Mouse (Mus musculus) NIH3T3 (cell line): ENCODE data around the gene Chchd5.

ENCODE experiments used
- DNase-seq: peaks from one replicate; pipeline ENCODE4 v3.0.0-alpha.2; 2012; ENCODE audit warnings: low read depth

Chchd5 gene

DNA sequence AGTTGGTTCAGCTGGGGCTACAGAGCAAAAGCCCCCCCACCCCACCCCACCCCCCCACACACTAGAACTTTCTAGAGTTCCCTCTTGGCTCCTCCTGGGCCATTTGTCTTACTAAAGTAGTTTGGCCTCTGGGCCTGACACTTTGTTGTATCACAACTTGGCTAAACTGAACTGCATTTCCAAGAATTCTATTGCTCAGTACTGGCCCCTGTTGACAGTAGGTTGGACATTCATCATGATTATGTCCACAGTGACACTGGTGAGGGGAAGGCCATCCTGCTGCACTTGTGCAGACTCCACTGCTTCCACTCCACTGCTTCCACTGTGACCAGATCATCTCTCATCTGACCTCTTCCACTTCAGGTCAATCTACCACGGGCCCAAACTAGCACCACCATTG is 23.3 kb downstream of the Chchd5 start:
- peak; percentile 20 for DNase-seq

DNA sequence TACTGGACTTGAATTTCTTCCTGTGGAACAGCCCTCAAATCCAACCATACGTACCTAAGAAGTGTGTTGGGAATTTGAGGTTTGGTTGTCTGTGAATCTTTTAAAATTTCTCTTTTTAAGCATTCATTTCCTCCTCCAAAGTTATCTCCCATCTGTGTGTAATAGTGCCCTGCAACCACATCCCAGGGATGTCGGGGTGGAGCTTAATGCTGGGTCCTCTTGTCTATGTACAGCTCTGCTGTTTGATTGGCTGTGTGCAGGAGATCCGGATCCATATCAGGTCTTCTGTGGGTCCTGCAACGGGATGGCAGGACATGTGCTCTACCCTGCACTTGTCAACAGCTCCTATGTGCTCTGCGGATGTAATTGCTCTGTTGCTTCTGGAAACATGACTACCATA is 35.3 kb downstream of the Chchd5 start:
- no peak for DNase-seq

DNA sequence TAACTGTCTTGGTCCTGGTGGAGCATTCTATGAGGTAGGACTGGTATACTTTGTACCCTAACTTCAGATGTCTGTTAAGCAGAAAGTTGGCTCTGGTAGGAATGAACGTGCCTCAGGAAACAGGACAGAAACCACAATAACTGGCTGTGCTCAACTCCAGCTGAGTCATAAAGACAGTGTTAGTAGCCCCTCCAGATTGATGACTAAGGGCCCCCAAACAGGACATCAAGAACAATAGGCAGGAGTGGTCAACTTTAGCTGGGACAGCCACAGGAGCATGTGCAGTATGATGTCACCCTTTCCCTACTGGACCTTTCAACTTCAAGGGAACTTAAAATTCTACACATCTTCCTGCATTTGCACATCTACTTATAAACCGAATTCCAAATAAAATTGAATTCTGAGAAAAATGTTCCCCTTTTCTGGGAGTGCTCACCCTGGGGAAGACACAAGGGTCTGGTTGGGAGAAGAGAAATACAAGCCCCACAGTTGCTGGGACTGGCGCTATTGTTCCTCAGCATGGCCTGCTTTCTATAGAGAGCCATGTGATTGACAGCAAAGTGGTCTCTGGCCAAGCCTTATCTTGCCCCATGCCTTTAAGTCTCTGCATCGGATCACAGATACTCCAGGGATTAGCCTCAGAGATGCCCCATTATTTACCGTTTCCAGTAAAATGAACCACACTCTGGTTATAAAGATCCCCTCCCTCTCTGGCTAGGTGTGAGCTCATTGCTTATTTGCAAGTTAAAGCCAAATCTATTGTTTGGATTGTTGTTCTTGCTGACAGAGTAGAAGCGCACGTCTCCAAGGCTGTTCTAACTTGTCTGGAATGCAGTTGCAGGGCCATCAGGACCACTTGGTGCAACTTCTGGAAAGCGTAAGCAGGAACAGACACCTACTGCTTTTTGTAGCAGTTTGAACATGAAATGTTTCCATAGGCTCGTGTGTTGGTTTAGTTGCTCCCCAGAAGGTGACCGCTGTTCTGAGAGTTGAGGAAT is 37.3 kb downstream of the Chchd5 start:
- DNase-seq = no peak

DNA sequence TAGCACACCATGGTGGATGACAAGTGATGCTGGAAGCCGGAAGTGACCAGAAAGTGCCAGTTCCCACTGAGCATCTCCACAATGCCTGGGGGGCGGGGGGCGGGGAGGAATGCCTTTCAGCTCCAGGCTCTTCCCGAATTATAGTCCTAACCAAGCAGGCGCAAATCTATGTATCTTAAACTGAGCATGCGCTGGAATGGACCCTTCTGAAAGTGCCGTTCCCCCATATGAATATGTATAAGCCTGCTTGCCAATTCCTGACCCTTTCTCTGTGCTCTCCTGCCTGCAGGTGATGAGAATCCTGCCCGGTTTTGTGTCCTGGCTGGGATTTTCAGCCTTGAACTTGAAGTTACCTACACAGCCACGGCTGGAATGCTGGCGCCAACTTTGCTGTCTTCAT is 43.9 kb downstream of the Chchd5 start:
- DNase-seq = no peak

DNA sequence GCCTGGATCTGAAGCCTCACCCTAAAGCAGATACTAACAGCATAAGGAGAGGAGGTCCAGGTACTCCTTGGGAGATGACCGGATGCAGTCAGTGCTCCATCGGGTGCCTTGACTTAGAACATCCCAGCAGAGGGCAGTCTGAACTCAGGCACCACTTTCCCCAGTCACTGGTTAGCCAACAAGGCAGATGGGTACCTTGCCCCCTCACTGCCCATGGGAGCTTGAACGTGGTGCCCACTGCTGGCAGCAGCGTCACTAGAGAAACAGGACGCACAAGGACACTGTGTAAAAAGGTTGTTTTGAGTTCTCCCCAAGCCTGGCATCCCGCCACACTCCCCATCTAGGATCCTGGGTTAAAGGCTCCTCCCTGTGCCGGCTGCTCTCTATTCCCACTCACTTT is 45.0 kb downstream of the Chchd5 start:
- peak; percentile 77 for DNase-seq

DNA sequence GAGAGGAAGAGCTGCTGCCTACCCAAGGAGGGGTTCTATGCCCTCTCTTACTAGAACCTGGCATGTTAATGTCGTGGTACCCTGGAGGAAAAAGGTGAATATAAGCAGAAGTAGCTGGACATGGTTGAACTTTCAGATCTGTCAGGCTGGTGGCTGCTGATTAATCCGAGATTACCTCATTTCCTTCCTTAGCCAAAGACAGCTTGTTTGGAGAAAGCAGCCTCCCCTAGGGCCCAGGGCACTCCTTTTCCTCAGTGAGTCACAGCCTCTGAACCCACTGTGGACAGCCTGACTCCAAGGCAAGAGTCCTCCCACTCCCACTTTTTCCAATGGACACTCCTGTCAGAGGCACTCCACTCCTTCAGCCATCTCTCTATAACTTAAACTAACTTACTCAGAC is 46.1 kb downstream of the Chchd5 start:
- peak; percentile 58 for DNase-seq

DNA sequence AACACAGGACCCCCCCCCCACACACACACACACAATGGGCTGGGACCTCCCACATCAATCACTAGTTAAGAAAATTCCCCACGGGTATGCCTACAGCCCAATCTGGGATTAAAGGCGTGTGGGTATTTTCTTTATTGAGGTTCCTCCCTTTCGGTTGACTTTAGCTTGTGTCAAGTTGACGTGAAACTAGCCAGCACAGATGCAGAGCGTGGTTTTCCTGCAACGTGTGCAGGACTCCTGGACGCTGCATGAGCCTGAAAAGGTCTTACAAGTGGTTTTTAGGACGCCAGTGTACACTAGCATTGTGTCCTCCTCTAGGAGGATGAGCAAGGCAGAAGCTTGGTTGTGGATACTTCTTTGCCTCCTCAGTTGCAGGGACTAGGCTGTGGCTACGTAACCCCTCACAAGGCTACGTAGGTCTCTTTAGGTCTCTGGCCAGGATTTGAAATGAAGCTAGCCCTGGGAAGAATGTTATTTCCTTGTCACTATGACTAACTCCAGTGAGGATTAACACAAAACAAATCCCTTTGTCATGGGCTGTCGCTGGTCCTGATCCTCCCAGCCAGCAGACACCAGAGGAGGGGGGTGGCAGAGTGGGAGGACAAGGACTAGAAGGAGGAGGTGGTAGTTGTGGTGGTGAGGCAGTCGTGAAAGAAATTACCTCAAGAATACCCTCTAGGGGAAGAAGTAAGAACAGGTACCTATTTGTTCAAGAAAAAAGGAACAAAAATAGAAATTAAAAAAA is 47.3 kb downstream of the Chchd5 start:
- no peak for DNase-seq

DNA sequence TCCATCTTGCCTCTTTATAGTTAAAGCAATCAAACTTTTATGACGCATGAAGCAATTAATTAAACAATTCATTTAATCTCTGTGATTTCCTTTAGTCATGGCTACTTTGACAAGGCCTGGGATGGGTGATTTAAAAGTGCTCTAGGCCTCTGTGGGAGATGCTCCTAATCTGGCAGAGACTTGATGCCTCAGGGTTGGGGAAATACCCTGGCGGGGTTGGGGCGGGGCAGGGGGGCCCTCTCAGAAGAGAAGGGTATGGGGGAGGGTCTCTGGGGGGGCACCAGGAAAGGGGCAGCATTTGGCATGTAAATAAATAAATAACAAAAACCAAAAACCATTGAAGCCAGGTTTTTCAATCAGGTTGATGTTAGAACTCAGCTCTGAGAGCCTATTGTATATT is 48.2 kb downstream of the Chchd5 start:
- DNase-seq = no peak

DNA sequence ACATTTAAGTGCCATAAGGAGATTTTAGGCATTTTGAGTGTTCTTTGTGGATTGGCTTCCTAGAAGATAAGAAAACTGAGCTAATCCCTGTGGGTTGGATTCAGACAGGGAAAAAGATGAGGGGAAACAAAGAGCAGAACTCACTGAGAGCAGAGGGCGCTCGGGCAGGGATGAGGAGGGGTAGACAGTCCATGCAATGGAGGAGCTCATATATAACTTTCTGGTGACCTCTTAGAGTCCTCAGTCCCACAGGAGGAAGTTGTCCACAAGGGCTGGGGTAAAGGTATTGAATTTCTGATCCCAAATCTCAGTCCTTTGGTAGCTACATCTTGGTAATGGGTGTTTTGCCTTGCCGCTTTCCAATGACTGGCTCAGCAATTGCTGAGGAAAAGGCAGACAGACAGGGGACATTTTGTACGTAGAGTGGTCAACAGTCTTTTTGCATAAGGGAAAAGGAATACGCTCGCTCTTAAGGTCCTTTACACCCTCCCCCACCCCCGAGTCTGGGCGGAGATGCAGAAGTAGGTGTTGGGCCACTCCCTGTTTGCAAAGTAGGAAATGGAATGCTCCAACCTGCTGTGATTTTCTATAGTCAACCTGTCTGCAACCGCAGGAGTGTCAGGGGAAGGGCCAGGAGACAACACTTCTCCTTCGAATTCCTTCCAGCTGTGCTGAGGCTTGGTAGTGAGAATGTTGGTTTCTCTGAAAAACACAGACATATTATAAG is 48.8 kb downstream of the Chchd5 start:
- no peak for DNase-seq

DNA sequence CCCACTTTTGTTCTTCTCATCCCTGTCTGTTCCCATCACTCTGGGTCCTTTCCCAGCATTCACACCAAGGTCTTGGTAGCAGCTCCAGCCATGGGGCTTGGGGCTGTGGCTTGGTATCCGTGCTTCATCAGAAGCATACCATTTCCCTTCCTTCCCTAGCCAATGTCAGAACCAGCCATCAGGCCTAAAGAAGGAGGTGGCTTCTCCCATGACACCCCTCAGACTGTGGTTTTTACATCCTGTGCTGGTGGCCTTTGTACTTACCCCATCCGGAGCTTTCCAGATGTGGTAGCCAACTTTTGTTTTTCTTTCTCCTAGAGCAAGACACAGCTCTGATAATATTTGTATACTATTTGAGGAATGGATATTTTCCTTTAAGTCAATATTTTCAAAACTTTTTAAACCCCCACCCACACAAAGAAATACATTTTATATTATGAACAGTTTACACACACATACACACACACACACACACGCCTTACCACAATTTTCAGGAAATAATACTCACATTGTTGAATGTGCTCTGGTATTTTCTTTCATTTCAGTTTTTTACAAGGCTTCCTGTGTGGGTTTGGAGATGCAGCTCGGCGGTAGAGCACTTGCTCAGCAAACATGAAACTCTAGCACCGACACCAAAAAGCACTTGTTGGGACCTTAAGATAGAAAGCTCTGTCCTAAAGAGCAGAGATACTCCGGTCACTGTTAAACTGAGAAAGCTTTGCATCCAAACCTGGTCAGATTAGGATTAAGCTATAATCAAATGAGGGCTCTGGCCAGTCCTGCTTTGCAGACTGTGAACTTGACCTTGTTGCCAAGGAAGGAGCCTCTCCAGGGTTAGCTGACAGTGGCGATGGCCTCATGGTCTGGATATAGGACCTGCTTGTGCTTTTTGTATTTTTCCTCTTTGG is 50.7 kb downstream of the Chchd5 start:
- no peak for DNase-seq

DNA sequence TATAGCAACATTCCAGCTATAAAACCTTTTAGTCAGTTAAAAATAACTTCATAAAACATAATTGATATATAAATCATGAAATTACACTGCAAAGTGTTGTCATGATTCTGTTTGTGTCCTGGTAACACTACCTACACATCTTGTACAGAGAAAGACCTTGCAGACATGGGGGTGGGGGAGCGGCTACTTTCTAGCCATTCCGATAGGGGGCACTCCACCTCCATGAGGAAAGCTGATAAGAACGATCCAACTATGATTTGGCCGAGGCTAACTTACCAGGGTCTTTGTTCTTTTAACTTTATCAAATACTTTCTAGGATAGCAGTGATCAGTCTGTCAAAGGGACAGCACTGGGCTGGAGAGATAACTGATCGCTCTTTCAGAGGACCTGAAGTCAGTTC is 52.0 kb downstream of the Chchd5 start:
- DNase-seq = no peak

DNA sequence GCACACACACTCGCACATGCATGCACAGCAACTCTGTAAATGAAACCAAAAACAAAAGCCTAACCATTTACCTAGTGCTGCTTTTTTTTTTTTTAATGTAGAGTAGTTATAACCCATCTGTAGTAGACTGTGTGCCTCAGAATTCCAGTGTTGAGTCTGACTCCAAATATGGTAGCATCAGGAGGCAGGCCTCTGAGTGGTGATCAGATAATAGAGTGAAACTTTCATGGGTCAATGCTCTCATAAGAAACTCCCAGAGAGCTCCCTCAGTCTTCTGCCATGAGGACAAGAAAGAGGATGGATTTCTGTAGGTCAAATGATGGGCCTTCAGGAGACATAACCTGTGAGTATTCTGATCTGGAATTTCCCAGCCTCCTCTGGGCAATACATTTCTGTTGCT is 52.9 kb downstream of the Chchd5 start:
- DNase-seq = no peak

DNA sequence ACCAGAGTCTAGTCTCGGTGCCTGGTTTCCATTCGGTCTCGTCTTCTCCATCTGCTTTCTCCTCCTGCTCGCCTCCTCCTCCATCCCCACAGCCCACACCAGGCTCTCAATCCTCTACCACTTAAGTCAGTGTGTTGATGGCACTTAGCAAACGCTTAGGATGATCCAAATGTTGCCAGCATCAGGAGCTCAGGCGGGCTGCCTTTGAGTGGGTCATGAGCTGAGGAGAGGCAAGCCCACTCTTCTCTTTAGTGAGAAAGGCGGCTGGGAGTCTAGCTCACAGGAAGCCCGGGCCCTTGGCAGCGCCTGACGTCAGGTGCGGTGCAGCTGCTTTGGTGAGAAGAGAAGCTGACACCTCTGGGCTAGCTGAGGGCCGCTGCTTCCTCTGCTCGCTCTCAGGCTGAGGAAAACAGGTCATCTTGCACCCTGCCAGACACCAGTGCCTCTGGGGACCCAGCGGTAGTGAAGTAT is 54.1 kb downstream of the Chchd5 start:
- DNase-seq = no peak
